Mouse (Mus musculus): Measurements from ENCODE around the gene Gm8764. TPM values are rescaled to one million over a fixed set of nuclear protein-coding genes. Genes with fewer than 3 reads are reported as not detected.
"Not testable (repeated sequence)": the region's sequence is repeated elsewhere in the genome, so short reads cannot be mapped to it uniquely, and the experiment has no call there.

Gm8764 gene
- total RNA-seq (2021) = not detected
- long read RNA-seq, experiment 1 = 0 reads
- long read RNA-seq, experiment 2 = 0 reads

DNA sequence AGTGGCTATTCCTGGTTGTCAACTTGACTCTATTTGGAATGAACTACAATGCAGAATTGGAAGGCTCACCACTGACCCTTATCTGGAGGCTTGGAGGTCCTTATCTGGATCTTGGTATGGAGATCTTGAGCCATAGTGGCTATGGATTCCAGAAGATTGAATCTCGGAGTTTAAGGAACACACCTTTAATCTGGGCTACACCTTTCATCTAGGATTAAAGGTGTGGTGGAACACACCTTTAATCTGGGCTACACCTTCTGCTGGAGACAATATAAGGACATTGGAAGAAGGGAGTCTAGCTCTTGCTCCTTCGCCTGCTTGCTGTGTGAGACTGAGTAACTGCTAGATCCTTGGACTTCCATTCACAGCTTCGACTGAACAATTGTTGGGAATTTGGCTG, at the start of gene Gm8764:
Gene Gm8764, plus strand, starts transcription at position 301 of the 400 bp plus-strand sequence.
- intact Hi-C loops (cut with DNase I); H3K4me3 ChIP-seq; H3K27ac ChIP-seq; DNase-seq (ENCODE audit: extremely low spot score in 1 of 2, low spot score in 2 of 2): not testable (repeated sequence)

GRCm38 (mm10) chr10:104110044-104110443, 49.8 kb upstream of the Gm8764 start:
- DNase-seq (ENCODE audit: extremely low spot score in 1 of 2, low spot score in 2 of 2) = no peak
- no peak overlapping the region for H3K4me3 ChIP-seq
- no peak overlapping the region for H3K27ac ChIP-seq
- intact Hi-C loops (cut with DNase I) = no loop called here
- no peak for TF ChIP-seq CTCF (IDR thresholded peaks at IDR 0.05)

- H3K27ac ChIP-seq = no peak overlapping the region
- DNase-seq (ENCODE audit: extremely low spot score in 1 of 2, low spot score in 2 of 2) = no peak
- intact Hi-C loops (cut with DNase I) = no loop called here
Observed at GRCm38 (mm10) chr10:104118312-104118711, 41.5 kb upstream of the Gm8764 start.

DNA sequence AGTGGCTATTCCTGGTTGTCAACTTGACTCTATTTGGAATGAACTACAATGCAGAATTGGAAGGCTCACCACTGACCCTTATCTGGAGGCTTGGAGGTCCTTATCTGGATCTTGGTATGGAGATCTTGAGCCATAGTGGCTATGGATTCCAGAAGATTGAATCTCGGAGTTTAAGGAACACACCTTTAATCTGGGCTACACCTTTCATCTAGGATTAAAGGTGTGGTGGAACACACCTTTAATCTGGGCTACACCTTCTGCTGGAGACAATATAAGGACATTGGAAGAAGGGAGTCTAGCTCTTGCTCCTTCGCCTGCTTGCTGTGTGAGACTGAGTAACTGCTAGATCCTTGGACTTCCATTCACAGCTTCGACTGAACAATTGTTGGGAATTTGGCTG, 17.1 kb upstream of the Gm8764 start, which contains the start of gene Gm21293:
Gene Gm21293, plus strand, starts transcription at position 301 of the 400 bp plus-strand sequence.
- intact Hi-C loops (cut with DNase I); DNase-seq (ENCODE audit: extremely low spot score in 1 of 2, low spot score in 2 of 2); H3K27ac ChIP-seq; H3K4me3 ChIP-seq: not testable (repeated sequence)

More at GRCm38 (mm10) chr10:104118312-104118711, 41.5 kb upstream of the Gm8764 start:
- TF ChIP-seq CTCF (IDR thresholded peaks at IDR 0.05) = no peak
- no peak overlapping the region for H3K4me3 ChIP-seq

DNA sequence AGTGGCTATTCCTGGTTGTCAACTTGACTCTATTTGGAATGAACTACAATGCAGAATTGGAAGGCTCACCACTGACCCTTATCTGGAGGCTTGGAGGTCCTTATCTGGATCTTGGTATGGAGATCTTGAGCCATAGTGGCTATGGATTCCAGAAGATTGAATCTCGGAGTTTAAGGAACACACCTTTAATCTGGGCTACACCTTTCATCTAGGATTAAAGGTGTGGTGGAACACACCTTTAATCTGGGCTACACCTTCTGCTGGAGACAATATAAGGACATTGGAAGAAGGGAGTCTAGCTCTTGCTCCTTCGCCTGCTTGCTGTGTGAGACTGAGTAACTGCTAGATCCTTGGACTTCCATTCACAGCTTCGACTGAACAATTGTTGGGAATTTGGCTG, 8.6 kb upstream of the Gm8764 start, which contains the start of gene Gm6763:
Gene Gm6763, plus strand, starts transcription at position 301 of the 400 bp plus-strand sequence.
- H3K27ac ChIP-seq; DNase-seq (ENCODE audit: extremely low spot score in 1 of 2, low spot score in 2 of 2); H3K4me3 ChIP-seq; intact Hi-C loops (cut with DNase I): not testable (repeated sequence)

- H3K27ac ChIP-seq; DNase-seq (ENCODE audit: extremely low spot score in 1 of 2, low spot score in 2 of 2); H3K4me3 ChIP-seq; intact Hi-C loops (cut with DNase I): not testable (repeated sequence)
Observed at GRCm38 (mm10) chr10:104168215-104168614, 8.4 kb downstream of the Gm8764 start, which contains the start of gene Gm21304. Gm21304 (plus strand) TSS chr10:104168515.

DNA sequence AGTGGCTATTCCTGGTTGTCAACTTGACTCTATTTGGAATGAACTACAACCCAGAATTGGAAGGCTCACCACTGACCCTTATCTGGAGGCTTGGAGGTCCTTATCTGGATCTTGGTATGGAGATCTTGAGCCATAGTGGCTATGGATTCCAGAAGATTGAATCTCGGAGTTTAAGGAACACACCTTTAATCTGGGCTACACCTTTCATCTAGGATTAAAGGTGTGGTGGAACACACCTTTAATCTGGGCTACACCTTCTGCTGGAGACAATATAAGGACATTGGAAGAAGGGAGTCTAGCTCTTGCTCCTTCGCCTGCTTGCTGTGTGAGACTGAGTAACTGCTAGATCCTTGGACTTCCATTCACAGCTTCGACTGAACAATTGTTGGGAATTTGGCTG, 16.9 kb downstream of the Gm8764 start, which contains the start of gene Gm21312:
Gene Gm21312, plus strand, starts transcription at position 301 of the 400 bp plus-strand sequence.
- DNase-seq (ENCODE audit: extremely low spot score in 1 of 2, low spot score in 2 of 2); intact Hi-C loops (cut with DNase I); H3K27ac ChIP-seq; H3K4me3 ChIP-seq: not testable (repeated sequence)

DNA sequence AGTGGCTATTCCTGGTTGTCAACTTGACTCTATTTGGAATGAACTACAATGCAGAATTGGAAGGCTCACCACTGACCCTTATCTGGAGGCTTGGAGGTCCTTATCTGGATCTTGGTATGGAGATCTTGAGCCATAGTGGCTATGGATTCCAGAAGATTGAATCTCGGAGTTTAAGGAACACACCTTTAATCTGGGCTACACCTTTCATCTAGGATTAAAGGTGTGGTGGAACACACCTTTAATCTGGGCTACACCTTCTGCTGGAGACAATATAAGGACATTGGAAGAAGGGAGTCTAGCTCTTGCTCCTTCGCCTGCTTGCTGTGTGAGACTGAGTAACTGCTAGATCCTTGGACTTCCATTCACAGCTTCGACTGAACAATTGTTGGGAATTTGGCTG, 25.4 kb downstream of the Gm8764 start, which contains the start of gene Gm20765:
Gene Gm20765, plus strand, starts transcription at position 301 of the 400 bp plus-strand sequence.
- H3K4me3 ChIP-seq; intact Hi-C loops (cut with DNase I); H3K27ac ChIP-seq; DNase-seq (ENCODE audit: extremely low spot score in 1 of 2, low spot score in 2 of 2): not testable (repeated sequence)

- H3K27ac ChIP-seq; H3K4me3 ChIP-seq; DNase-seq (ENCODE audit: extremely low spot score in 1 of 2, low spot score in 2 of 2); intact Hi-C loops (cut with DNase I): not testable (repeated sequence)
Observed at GRCm38 (mm10) chr10:104193742-104194141, 33.9 kb downstream of the Gm8764 start, which contains the start of gene Gm4340. Gm4340 (plus strand) TSS chr10:104194042.

- intact Hi-C loops (cut with DNase I) = no loop called here
Observed at GRCm38 (mm10) chr10:104209655-104210054, 49.8 kb downstream of the Gm8764 start.

DNA sequence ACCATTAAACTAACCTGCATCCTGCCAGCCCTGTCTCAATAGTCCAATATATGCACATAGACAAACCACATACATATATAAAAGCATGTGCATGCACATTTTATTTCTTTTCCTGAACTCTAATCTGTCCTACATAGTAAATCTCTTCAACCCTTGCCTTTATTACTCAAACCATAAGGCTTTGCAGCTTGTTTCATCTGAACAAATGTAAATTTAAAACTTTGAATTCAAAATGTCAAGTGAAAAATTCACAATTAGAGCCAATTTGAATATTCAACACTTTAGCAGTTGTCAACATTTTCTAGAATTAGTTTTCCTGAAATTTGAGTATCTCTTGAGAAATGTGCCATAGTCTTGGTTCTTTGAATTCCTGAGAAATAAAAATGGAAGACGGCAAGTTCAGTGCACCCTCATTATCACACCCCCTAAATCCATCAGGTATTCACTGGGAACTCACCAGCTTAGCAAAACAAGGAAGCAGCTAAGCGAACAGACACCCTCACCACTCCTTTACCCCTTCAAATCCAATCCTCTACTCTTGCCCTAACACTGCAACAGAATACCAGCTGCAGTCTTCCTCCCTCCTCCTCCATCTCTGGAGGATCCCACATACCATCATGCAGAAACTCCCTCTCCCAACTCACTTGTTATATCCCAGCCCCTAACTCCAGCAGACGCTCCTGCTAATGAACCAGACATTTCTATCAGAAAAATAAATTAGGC, 50.6 kb downstream of the Gm8764 start:
- H3K27ac ChIP-seq = no peak overlapping the region
- no peak for DNase-seq (ENCODE audit: extremely low spot score in 1 of 2, low spot score in 2 of 2)
- no peak for TF ChIP-seq CTCF (IDR thresholded peaks at IDR 0.05)
- intact Hi-C loops (cut with DNase I) = no loop called here
- no peak overlapping the region for H3K4me3 ChIP-seq

More at GRCm38 (mm10) chr10:104209655-104210054, 49.8 kb downstream of the Gm8764 start:
- Histone ChIP-seq H3K27ac (no peak overlapping the region), H3K4me3 (no peak overlapping the region)
- DNase-seq (ENCODE audit: extremely low spot score in 1 of 2, low spot score in 2 of 2) = no peak
- no peak for TF ChIP-seq CTCF (IDR thresholded peaks at IDR 0.05)

Other genes starting within 250 kb of the Gm8764 start
- not detected for gene Gm21293, start 17.0 kb upstream of the Gm8764 start, total RNA-seq (2021)
- gene Gm6763, start 8.5 kb upstream of the Gm8764 start, total RNA-seq (2021) = not detected
- gene Gm21304, start 8.5 kb downstream of the Gm8764 start, total RNA-seq (2021) = not detected
- gene Gm21312, start 17.0 kb downstream of the Gm8764 start, total RNA-seq (2021) = not detected
- gene Gm20765, start 25.5 kb downstream of the Gm8764 start, total RNA-seq (2021) = not detected
- gene Gm4340, start 34.0 kb downstream of the Gm8764 start, total RNA-seq (2021) = not detected

All from left cerebral cortex, adult 2 months (tissue).